Mouse (Mus musculus) left cerebral cortex, postnatal 36 days (tissue): Measurements from ENCODE around the gene Ffar1. TPM values are rescaled to one million over a fixed set of nuclear protein-coding genes. Genes with fewer than 3 reads are reported as not detected.
A peak's percentile ranks its signal among the peaks of the same experiment; 100 is the strongest.

Experiments used
- DNase-seq, 2 experiments: peaks; one replicate each; pipeline ENCODE4 v3.0.0; 2021 to 2022; ENCODE audit warnings: low spot score in 2 of 2, mixed read lengths in 1 of 2
- intact Hi-C: fragments of 180-260 bp; cut with DNase I; formaldehyde crosslinking; loops from one replicate; pipeline ENCODE4 v1.15.1; 2025
- total RNA-seq, 2 experiments: library from RNA; stranded (reverse); gene quantifications; 2 replicates each; pipeline ENCODE4 v1.2.3; 2021

Ffar1 gene
- total RNA-seq: not detected

DNA sequence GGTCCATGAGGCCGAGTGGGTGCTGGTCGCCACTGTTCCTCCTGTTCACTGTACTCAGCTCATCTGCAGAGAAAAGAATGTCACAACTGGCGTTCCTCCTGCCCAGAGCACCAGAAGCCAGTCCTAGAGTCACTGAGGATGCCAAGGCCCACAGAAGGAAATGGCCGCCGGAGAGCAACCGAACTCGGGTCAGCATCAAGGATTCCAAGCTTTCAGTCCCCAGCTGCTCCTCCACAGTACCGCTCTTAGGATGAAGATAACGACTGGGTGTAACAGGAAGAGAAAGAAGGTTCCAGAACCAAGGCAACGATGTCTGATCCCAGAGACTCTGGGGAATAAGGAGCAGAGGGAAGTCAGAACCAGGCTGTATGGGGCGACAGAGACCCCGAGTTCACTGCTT is at the start of gene Ffar1:
TSS of gene Ffar1 (minus strand) at position 101 of the 400 bp plus-strand sequence.
- intact Hi-C loops: loop anchor here (10.0 kb wide), 1 partner anchor 197 kb away; the partner anchor contains the start of gene Haus5

DNA sequence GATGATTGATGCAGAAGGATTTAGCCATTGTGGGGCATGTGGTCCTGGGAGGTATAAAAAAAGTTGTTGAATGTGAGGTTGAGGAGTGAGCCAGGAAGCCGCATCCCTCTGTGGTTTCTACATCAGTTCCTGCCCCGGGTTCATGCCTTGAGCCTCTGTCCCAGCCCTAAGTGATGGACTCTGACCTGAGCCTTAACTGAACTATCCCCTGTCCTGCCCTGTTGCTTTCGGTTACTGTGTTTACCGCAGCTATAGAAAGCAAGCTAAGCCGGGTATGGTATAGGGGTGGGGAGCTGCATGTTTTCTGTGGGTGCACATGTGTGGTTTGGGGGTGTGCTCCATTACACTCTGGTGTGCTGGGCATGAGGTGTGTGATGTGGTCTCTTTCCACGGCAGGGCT is 48.4 kb upstream of the Ffar1 start:
- intact Hi-C loops: no loop called here
- no peak for DNase-seq

More for the DNA sequence above, at the start of gene Ffar1:
- DNase-seq: no peak

DNA sequence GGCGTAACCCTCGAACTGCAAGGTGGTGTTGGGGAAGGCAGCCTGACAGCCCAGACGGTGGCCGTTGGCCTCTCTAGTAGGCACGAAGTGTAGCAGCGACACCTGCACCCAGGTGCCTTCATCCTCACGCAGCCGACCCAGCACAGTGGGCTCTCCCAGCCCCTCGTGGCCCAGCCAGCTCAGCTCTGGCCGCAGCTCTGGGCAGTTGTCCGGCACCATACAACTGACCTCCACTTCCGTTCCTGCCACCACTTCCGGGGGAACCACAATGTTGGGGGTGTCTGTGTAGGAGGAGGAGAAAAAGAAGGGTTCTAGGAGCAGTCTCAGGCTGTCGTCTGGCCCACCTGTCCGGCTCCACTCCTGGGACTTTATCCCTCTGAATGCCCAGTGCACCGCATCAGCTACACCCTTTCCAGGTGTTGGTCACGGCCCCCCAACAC is 47.6 kb upstream of the Ffar1 start:
- intact Hi-C loops: no loop called here
- DNase-seq: no peak

DNA sequence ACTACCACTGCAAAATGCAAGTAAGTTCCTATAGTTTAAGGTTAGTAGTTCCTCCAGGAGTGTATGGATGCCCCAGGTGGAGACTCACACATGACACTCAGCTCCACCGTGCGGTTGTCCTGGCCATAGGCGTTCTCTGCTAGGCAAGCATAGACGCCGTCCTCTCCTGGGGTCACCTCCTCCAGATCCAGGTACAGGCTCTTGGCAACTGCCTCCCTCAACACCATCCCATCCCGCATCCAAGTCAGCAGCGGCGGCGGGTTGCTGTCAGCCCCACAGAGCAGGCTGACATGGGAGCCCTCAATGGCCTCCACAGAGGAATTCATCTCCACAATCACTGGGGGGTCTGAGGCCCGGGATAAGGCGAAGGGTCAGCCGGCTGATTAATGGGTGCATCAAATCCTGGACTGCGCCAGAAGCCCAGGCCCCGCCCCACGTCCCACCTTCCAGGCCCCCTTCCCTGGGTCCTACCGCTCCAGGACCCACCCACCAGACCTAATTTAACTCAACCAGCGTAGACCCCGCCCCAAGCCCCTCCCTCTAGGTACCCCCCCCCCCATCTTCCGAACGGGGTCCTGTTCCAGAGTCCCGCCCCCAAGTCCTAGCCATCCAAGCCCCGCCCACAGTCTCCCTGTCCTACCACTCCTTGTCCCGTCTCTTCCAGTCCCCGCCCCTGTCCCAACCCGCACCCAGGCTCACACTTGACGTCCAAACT is 47.1 kb upstream of the Ffar1 start:
- DNase-seq: no peak
- intact Hi-C loops: no loop called here

DNA sequence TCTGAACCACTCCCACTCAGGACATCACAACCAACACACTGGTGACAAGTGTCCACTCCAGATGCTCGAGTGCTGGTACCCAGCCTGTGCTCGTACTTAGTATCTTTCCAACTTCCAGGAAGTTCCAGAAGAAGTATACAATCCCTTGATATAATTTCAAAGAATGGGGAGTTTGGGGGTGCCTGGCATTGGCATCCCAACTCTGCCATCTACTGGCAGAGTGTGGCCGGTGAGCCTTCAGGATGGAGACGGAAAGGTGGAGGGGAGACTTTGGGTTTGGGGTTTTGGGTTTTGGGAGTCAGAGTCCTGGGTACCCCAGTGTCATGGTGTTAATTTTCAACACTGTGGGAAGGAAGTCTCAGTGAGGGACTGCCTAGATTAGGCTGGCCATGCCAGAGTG is 42.7 kb upstream of the Ffar1 start:
- DNase-seq: peak; percentile 19

DNA sequence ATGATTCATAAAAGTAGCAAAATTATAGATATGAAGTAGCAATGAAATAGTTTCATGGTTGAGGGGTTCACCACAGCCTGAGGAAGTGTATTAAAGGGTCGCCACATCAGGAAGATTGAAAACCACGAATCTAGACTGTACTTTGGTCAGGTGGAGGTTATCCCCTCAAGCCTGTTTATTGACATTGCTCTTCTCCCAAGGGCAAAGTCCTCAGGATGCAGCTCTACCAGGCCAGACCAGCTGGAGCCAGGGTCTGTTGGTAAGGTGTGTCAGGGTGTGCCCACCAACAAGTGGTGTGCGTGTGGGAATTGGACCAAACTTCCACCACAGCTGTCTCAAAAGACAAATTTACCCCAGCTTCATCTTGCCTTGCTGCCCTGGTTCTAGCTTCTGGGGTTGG is 33.9 kb upstream of the Ffar1 start:
- no peak for DNase-seq
- intact Hi-C loops: no loop called here

More for the DNA sequence above, 42.7 kb upstream of the Ffar1 start:
- intact Hi-C loops: no loop called here

DNA sequence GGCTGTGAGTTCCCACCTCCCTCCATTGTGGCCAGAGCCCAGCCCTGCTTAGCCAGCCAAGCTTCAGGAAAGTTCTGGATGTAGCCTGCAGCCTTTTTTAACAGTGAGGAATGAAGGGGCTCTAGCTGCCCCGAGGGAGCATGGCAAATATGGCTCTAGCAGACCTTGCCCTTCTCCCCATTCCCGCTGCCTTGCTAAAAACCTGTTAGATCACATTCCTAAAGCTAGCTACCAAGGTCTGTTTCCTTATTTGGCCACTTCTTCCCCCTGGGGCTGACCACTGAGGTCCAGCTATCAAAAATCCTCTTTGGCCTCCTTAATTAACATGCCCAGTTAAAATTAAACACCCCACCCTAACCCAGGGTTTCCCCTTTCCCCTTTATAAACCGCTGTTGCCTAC is 31.2 kb upstream of the Ffar1 start:
- no peak for DNase-seq

DNA sequence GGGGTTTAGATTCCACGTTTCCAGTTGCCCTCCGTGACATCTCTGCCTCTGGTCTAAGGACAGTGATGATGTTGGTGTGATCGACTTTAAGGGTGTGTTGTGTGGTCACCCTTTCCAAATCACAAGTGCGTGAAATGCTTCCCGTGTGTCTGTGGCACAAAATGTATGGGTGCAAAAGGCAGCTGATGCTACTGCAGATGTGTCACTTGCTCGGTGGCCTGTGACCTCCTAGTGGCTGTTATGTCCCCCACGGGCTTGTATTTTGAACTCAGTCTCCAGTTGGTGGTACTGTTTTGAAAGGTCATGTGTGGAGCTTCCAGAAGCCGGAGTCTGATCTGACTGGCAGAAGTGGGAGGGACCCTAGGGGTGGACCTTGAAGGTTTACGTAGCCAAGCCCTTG is 30.4 kb upstream of the Ffar1 start:
- no peak for DNase-seq
- intact Hi-C loops: no loop called here

More for the DNA sequence above, 31.2 kb upstream of the Ffar1 start:
- intact Hi-C loops: no loop called here

DNA sequence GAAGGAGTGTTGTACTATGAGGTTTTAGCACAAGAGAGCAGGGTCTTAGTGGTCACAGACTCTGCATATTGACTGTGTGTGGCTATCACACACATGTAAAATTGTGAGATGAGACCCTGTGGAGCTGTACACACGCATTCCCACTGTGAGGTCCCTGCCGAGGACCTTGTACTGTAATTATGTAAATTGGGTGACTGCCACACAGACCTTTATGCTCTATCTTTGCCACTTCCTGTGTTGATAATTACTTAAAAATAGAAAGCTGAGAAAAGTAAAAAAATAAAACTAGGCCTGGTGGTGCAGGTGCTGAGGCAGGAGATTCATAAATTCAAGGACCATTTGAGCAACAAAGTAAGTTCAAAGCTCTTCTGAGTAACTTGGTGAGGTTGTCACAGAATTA is 29.3 kb upstream of the Ffar1 start:
- DNase-seq: no peak
- intact Hi-C loops: no loop called here

DNA sequence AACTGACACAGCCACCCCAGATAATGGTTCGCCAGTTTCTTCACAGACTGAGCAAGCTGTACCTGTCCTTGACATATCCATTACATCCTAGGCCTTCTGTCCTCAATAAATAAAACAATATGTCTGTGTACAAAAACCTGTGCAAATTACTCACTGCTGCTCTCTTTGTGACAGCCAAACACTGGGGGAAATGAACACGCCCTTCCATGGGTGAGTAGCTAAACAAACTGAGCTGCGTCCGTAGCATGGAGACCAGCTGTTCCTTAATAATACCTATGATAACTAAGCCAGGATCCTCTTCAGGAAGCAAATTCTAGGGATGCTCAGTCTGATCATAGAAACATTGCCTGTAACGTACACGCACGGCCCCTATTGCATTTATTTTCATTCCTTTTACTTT is 27.4 kb upstream of the Ffar1 start:
- DNase-seq: no peak
- intact Hi-C loops: no loop called here

DNA sequence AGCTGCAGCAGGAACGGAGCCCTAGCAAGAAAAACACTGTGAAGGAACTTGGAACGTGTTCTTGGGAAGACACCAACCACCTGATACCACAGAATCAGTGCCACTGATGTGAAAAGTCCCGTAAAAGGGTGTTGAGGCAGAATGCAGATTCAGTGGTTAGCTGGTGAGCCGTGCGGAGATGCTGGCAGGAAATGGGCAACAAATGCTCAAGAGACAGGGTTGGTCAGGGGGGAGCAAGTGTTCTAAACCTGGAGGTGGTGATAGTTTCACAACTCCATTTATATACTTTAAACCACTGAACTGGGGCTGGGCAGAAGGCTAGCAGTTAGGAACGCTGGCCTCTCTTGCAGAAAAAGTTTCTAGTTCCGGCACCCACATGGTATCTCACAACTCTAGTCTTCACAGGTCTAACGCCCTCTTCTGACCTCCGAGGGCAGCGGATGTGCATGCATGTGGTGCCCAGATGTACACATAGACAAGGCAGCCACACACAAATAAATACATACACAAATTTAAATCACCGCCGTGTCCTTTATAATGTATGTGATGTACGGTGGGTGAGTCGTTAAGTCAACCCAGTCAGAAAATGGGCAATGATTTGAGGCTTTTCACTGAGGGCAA is 26.3 kb upstream of the Ffar1 start:
- intact Hi-C loops: no loop called here
- no peak for DNase-seq

DNA sequence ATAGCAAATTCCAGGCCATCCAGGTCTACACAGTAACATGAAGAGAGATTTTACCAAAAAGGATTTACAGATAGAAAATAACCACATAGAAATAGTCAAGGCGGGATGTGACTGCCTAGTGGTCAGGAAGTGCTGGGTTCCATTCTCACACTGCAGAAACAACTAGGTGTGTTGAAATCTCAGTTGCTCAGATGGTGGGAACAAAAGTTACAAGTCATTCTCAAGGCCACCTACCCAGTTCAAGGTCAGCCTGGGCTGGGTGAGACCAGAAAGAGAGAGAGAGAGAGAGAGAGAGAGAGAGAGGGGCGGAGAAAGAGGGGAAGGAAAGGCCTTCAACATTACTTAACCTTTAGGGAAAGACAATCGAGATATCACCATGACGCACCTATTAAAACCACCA is 25.5 kb upstream of the Ffar1 start:
- no peak for DNase-seq
- intact Hi-C loops: no loop called here

DNA sequence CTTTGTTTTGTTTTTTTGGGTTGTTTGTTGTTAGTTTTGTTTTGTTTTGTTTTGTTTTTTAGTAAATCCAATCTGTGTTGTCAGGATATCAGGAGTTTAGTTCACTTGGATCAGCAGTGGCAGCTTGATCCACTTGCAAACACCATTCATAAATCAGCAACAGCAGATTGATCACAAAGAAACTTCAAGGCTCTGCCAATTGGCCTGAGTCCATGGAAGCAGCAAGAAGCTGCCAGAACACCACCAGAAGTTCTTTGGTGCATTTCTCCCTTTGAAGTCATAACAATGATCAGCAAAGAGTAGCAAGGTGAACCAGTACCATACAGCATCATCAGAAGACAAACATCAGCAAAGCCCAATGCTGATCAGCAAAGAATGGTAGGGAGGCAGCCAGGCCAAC is 22.7 kb upstream of the Ffar1 start:
- intact Hi-C loops: no loop called here
- DNase-seq: no peak

DNA sequence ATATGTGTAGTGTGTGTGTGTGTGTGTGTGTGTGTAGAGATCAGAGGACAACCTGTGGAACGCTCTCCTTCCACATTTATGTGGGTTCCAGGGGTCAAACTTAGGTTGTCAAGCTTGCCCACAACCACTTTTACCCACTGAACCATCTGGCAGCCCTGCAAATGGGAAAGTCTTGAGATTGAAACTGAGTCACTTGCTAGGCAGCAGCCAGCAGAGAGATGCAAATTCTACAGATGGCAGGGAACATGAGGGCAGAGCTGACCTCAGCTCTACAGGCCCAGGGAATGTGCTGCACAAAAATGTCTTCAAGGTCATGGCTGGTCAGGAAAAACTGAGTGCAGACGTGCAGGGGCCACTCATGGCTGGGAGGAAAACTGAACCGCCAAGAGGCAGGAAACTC is 20.0 kb upstream of the Ffar1 start:
- intact Hi-C loops: no loop called here
- no peak for DNase-seq

DNA sequence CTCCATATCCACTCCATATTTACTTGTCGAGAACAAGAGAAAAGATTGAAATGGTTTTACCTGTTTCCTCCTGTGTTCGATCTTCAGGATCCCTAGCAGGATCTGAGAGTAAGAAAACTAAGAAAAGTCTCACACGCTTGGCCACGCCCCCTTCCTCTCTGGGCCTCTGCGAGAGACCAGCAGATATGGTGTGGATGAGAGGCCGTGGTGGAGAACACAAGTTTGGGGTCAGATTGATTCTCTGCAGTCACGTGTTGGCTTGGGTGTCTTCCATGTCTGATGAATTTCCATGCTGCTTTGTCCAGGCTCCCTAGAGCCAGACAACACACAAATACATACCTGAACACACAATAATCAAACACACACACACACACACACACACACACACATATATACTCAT is 18.8 kb upstream of the Ffar1 start, which contains the start of gene Cd22:
TSS of gene Cd22 (minus strand) at position 167 of the 400 bp plus-strand sequence.
- no peak for DNase-seq
- intact Hi-C loops: no loop called here

DNA sequence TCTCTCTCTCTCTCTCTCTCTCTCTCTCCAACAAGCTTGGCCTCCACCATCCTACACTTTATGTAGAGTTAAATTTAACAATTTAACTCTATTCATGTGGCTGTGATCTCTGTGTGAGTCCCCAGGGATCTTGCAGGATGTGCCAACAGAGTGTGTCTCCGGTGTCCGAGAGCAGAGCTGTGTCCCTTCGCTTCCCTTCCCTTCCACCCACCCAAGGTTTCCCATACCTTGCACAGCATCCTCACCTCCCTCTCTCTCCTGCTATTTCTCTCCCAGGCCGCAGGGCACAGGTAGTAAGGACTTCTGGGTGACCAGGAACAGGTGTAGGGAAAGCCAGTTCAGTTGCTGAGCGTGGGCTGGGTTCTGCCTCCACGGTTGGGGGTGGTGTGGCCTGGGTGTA is 17.6 kb upstream of the Ffar1 start:
- intact Hi-C loops: no loop called here
- no peak for DNase-seq

DNA sequence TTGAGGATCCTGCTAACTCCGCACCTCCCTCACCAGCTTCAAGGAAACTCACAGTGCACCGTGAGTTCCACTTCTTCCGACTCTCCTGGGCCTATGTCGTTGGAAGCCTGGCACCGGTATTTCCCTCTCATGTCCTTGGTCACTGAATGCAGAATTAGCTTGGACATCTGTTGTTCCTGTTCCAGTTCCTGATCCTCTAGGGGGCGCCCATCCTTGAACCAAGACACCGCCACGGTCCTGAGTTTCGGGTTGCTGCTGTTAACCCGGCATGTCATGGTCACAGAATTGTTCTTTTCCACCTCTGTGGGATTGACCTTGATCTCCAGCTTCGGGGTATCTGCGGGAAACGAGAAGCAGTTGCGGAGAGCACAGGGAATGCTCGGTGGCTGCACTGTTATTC is 11.7 kb upstream of the Ffar1 start:
- intact Hi-C loops: loop anchor here (1.0 kb wide), 1 partner anchor 101 kb away; no protein-coding TSS in a partner anchor
- DNase-seq: peak; percentile 14 to 54

DNA sequence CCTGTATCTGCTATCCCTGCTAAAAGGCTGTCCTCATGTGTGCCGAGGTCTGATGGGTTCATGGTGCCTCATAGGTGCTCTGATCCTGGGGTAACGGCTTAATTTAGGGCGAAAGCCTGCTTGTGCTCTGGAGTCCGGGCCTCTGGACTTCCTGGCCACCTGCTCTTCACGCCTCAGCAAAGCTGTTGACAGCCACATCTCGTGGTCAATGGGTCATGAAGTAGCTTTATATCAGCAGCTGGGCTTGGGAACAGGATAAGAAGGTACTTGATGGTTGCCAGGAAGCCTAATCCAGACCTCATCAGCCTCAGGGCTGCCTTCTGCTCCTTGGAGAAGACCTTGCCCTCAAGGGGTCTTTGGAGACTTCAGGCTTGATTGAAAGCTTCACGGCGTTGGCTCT is 2.0 kb upstream of the Ffar1 start:
- intact Hi-C loops: loop anchor here (10.0 kb wide), 1 partner anchor 199 kb away; the partner anchor contains the start of gene Haus5
- no peak for DNase-seq

DNA sequence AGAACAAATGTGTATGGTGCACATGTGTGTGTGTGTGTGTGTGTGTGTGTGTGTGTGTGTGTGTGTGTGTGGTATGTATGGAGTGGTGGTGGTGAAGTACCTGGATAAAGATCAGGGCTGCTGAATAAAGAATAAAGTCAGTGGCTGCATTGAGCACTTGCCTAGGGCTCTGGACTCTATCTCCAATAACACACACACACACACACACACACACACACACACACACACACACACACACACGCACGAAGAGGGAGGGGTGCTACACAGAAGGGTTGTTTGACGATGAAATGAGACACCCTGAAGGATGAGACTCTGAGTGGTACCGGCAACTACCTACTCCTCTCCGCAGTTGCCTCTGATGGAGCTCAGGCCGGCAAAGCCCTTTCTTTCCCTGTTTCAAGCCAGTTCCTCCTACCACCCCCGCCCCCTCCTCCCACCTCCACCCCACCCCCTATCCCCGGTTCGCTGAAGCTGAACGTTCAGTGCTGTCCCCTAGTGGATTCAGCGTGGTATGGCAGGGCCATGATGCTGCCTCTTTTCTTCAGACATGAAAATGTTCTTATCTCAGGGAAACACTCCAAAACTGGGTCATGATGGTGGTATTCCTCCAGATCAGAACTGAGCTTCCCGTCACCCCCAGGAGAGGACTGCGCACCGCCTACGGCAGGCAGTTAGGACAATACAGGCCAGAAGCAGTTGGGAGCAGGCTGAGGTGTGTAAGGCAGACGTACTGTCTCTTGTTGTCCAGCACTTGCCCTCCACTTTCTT is 1.5 kb downstream of the Ffar1 start:
- intact Hi-C loops: loop anchor here (5.0 to 10.0 kb wide), 2 partner anchors 48 to 195 kb away; partner anchors contain the start of gene Haus5

DNA sequence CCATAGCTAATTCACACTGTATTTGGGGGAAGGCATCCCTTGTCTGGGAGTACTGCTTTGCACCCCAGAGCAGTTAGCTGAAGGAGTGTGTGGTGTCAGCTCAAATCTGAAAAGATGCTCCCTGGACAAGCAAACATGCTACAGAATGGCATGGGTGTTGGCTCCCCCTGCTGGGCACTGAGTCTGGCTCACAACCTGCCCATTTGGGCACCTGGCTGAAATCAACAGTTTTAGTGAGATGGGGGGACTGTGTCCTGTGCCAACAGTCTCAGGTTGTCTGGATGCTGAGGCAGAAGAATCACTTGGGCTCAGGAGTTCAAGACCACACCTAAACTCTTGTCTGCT is 2.1 kb downstream of the Ffar1 start:
- peak; percentile 69 to 72 for DNase-seq
- intact Hi-C loops: loop anchor here (5.0 kb wide), 1 partner anchor 47 kb away; no protein-coding TSS in a partner anchor

More for the DNA sequence above, 1.5 kb downstream of the Ffar1 start:
- DNase-seq: peak; percentile 32 to 43
